14 mouse cellular contexts compared by ENCODE assay signal in genomic region chr2:173418951-173419350, GRCm38 (mm10).
"Had no signal": no experiment of that assay in that cellular context is flagged by ENCODE, and none has a peak within 500 bp of the region (broad histone marks: within the 10 kb centered on the region; RNA-seq: fewer than 3 reads in every experiment).

No protein-coding gene starts in this region.

- H3K4me1 ChIP-seq: liver, embryonic 15.5 days had no signal

- DNase-seq: kidney, postnatal 10 days; kidney, postnatal 4 days; lung, adult 2 months; lung, postnatal 36 days; thymus, adult 18-20 months; thymus, postnatal 14 days had no signal

- H3K4me3 ChIP-seq: layer of hippocampus, adult 2 months; left cerebral cortex, adult 2 months; limb, embryonic 10.5 days; liver, embryonic 15.5 days; midbrain, embryonic 13.5 days; neural tube, embryonic 12.5 days had no signal

- H3K9me3 ChIP-seq: limb, embryonic 10.5 days; liver, embryonic 15.5 days; midbrain, embryonic 13.5 days; neural tube, embryonic 12.5 days had no signal

- ATAC-seq: lung, postnatal 0 days; midbrain, embryonic 13.5 days had no signal

- H3K4me2 ChIP-seq: liver, embryonic 11.5 days; liver, embryonic 15.5 days; midbrain, embryonic 13.5 days; neural tube, embryonic 12.5 days had no signal

- H3K27ac ChIP-seq: layer of hippocampus, adult 2 months; left cerebral cortex, adult 2 months; limb, embryonic 10.5 days; liver, embryonic 15.5 days; midbrain, embryonic 13.5 days; neural tube, embryonic 12.5 days had no signal

- H3K27me3 ChIP-seq: liver, embryonic 15.5 days; midbrain, embryonic 13.5 days; neural tube, embryonic 12.5 days had no signal

- H3K36me3 ChIP-seq: limb, embryonic 10.5 days; liver, embryonic 15.5 days; midbrain, embryonic 13.5 days; neural tube, embryonic 12.5 days had no signal

- H3K9ac ChIP-seq: liver, embryonic 15.5 days; midbrain, embryonic 13.5 days; neural tube, embryonic 12.5 days had no signal
